Mouse (Mus musculus) natural killer cell, adult 2 months (primary cell): ENCODE results near the gene Eri2.

Experiments
- DNase-seq, 2 experiments: peaks; one replicate each; pipeline ENCODE4 v3.0.0; 2022; ENCODE audit warnings: low spot score in 2 of 2

The Eri2 gene

DNA sequence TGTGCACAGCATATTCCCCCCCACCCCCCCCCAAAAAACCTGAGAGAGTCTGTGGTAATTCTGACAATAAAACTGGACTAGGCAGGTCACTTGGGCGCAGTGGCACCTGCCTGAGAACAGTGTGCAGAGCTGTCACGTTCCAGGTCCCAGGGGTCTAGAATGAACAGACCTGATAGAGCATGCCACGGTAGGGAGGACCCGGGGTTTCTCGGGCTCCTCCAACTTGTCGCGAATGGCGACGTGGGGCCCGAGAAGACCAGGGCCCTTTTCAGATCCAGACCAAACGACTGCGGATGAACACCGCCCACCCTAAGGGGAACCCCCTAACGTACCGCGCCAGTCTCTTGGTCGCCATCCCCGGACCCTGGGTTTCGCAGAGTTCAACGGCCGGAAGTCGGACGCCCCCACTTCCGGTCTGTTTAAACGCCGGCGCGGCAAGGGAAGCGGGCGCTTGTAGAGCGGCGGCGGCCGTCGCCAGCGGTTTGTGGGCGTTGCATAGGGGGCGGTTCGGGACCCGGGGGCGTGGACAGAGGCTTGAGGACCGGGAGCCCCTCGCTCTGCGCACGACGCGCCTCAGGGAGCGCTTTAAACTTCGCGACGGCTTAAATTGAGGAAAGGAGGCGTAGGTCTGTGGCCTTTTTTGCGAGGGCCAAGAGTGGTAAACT, at the start of gene Eri2, which contains the start of gene Rexo5:
TSS of gene Eri2 (minus strand) at position 473 of the 665 bp plus-strand sequence.
TSS of gene Rexo5 (plus strand) at position 421 of the 665 bp plus-strand sequence.
- DNase-seq: peak; percentile 84 to 85

DNA sequence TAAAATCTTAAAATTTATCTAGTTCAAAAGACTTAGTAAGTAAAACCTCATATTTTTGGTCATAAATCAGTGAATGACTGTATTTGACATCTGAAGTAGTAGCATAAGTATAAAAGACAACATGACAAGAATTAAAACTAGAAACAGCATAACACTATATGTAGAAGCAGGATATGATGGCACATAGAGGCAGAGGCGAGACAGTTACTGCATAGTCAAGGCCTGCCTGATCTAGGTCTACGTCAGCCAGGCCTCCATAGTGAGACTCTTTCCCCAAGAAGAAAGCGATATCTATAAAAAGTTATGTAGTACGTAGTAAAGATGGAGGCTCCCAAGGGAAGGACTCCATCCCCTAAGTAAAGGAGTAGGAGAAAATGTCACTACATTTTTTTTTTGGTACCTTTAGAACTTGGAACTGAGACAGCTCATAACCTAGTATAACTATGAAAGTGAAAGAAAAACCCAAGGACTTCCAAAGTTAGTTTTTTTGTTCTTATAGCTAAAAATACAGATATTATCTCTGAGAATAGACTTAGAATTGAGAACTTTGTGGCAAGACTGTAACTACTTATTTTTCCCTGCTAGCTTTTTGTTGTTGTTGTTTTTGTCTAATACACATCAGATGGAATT, 48.1 kb upstream of the Eri2 start:
- no peak for DNase-seq

DNA sequence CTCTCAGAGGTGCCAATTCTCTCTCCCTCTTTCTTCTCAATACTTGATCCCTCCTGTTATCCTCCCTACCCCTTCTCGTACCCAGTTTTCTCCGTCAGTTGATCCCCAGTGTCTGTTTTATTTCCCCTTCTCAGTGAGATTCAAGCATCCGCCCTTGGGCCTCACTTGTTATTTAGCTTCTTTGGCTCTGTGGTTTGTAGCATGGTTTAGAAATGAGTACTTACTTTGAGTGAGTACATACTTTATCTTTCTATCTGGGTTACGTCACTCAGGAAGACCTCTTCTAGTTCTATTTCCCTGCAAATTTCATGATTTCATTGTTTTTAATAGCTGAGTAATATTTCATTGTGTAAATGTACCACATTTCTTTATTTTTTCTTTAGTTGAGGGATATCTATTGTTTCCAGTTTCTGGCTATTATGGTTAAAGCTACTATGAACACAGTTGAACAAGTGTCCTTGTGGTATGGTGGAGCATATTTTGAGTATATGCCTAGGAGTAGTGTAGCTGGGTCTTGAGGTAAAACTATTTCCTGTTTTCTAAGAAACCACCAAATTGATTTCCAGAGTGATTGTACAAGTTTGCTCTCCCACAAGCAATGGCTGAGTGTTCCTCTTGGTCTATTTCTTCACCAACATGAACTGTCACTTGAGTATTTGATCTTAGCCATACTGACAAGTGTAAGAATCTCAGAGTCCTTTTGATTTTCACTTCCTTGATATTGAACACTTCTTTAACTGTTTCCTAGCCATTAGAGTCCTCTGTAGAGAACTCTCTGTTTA, 42.3 kb upstream of the Eri2 start:
- DNase-seq: peak; percentile 34 to 46

DNA sequence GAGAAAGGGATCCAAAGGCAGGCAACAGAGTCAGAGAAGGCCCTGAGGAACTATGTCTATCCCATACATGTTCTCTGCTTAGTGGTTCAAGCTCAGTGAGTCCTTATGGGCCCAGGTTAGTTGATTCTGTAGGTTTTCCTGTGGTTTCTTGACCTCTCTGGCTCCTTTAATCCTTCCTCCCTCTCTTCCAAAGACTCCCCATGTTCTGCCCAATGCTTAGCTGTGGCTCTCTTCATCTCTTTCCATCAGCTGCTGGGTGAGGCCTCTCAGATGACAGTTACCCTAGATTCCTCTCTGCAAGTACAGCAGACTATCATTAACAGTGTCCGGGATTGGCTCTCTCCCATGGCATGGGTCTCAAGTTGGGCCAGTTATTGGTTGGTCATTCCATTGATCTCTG, 41.5 kb upstream of the Eri2 start:
- DNase-seq: no peak

DNA sequence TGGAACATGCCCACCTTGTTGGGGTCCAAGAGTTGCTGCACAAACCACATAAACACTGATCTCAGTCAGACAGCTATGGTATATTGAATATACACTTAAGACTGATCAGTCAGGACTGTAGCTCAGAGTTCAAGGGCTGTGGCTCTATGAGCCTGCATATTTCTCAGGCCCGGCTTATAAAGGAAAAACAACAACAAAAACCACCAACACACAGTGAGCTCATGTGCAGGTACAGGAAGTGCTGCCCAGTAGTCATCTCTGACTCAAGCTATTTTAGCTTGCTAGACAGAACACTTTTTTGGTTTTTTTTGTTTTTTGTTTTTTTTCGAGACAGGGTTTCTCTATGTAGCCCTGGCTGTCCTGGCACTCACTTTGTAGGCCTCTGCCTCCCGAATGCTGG, 14.9 kb upstream of the Eri2 start:
- no peak for DNase-seq

DNA sequence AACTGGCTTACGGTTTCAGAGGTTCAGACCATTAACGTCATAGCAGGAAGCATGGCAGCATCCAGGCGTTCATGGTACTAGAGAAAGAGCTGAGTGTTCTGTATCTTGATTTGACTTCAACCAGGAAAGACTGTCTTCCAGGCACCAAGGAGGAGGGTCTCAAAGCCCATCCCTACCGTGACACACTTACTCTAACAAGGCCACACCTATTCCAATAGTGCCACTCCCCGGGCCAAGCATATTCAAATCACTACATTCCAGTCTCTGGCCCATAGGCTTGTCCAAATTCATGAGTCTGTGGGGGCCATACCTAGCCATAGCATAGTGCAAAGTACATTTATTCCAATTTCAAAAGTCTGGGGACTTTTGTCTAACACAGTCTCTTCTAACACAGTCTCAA, 13.5 kb upstream of the Eri2 start:
- no peak for DNase-seq

DNA sequence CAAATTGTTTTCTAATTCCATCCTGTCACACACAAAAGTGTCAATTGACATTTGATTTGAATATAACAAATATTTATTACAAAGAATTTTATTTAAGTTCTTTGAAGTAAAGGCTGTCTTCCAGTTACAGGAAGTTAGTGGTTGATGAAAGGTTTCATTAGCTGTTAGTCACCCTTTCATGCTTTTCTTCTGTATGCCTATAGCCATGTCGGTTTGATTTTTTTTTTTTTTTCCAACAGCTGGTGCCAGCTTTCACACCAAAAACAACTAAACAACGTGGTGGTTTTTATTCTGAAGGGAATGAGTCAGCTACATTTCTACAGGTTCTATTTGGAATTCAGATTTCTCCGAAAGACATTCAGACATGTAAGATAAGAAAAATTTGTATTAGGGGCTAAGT, 7.1 kb upstream of the Eri2 start:
- no peak for DNase-seq

DNA sequence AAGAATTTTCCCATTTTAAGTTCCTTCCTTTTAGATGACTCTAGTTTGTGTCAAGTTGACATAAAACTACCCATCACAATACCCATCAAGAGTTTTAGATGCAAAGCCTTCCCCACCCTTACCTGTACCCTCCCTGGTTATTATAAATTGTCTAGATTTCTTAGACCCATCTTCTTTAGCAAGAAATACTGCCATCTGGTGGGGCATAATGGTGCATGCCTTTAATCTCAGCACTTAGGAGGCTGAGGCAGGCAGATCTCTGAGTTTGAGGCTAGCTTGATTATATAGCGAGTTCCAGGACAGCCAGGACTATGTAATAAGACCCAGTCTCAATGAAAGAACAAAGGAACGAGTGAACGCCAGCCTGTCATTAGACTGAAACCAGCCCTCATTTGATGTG, 6.6 kb upstream of the Eri2 start:
- DNase-seq: peak in 1 of 2 experiments; percentile 11

DNA sequence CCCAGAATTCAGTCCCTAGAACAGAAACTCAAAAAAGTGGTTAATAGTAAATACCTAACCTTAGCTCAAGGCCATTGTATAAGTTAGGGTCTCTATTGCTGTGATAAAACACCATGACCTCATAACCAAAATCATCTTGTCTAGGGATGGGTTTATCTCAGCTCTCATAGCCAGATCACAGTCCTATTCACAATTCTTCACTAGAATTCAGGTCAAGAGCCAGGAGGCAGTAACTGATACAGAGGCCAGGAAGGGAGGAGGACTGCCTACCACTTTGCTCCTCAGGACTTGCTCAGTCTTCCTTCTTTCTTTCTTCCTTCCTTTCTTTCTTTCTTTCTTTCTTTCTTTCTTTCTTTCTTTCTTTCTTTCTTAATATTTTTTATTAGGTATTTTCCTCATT, 1.5 kb upstream of the Eri2 start:
- no peak for DNase-seq

DNA sequence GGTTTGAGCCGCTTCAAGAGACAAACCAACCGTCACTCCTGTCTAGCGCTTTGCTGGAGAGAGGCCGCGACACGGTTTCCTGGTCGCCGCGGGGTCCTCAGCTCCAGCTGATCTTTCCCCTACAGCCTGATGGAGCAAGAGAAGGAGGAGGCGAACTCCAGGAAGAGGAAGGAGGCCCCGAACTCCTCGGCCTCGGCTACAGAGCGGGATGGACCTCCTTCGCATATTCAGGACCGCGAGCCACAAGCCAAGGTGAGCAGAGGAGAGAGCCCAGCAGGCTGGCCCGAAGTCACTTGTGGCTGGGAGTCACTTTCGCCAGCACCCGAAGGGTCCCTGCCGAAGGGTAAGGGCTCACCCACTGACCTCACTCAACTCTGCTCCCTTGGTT, 387 bp upstream of the Eri2 start:
- DNase-seq: no peak

DNA sequence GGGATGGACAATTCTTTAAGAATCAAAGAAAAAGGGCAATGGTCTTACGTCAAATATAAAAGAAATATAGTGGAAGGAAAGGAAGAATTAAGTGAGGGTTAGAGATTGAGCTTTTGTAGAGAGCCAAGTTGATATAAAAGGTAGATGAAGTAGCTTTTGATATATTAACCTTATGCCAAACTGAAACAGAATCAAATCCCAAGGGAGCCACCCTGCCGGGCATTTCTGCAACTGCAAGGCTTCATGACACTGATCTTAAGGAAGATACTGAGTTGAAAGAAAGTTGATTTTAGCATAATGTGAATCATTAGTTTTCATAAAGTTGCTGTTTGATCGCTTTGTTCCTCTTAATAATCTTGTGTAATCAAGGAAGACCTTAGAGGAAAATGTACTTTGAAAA, 4.8 kb downstream of the Eri2 start:
- DNase-seq: no peak

DNA sequence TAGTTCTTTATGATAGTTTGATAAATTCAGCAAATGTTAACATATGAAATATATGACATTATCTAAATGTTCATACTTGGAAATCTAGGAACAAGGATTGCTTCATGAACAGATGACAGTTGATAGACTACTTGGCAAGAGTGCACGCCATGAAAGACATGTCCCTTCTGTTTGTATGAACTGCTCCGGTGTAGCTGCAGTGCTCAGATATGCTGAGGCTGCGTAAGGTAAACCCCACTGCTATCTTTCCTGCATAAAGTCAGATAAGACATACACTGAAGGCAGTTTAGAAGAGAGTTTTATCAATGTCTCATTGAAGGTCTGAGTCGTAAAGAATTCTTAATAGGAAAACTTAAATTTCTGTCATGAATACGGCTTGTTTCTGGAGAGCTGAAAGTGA, 8.9 kb downstream of the Eri2 start:
- DNase-seq: no peak

DNA sequence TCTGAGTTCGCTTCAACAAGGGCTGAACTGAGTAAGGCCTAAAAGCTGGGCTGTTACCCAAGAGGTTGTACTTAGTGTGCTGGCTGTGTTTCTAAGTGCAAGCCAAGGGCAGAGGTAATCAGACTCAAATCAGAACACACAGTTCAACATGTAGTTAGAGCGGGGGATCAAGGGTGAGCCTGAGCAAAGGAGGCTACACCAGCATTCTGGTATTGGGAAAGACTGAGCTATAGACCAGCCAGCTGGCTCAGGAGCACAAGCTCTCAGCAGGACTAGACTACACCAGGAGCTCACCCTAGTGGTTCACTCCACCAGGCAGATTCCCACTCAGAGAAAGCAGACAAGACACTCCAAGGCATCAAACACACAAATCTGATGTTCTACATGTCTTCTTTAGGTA, 10.4 kb downstream of the Eri2 start:
- DNase-seq: no peak

DNA sequence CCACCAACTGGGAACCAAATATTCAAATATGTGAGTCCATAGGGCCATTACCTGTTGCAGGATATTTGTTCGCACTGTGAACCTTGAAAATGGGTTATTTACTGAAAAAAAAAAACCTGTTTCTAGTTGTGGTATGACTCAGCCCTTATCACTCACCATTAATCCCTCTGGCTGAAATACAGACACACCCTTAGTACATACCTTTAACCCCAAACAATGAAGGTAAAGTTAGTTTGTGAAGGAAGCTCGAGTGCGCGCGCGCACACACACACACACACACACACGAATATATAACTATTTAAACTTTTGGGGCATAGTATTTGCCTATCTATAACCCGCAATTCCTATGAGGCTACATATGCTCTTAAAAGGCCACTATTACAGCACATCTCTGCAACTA, 24.0 kb downstream of the Eri2 start:
- DNase-seq: no peak

DNA sequence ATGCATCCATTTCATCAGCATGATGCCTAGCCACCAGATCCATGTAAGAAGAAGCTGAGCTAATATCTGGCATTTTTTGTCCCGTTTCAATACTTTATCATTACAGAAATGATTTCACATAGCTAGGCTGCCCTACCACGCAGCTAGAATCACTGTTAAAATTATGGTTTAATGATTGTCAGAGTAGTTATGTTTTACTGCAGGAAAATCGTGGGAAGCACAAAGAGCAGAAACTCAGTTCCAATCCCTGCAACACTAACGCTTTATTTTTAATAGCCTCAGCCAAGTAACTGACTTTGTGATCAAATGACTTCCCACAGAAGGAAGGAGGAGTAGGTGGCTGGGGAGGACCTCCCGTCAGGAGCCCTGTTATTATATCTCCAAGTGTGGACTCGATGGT, 26.9 kb downstream of the Eri2 start:
- DNase-seq: no peak

DNA sequence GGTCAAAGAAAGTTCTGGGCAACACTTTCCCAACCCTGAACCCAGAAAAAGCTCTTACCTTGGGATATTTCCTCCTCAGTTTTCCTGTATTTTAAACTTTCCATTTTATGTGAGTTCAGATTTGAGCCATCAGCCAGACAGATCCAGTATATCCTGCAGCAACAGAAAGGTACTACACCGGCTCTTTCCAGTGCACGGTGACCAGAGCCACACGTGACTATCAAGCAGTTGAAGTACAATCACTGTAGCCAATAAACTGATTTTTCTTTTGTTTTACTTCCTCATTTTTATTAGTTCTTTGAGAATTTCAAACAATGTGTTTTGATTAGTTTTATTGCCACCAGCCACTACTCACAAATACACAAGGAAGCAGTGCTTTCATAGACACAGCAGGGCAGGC, 29.5 kb downstream of the Eri2 start:
- DNase-seq: no peak

DNA sequence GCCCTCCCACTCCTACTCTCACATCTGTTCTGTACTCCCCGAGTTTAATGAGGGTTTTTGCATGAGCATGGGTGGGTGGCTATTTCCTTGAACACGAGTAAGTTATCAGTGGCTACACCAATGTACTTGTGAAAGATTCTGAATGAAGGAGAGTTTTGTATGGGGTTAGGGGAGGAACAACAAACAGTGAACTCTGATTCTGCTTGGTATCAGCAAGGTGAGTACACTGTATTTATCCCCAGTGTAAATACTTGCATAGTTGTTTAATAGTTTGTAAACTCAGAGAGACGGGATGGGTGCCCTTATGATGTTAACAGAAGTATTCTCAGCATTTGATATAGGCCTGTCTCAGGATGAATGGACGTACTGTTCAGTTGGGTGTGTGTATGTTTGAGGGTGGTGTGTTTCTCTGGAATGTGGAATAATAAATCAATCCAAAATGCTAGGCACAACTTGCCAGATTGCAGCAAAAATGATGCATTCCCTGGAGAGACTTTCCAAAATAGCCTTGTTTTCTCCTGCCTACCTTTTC, 31.6 kb downstream of the Eri2 start:
- DNase-seq: no peak

DNA sequence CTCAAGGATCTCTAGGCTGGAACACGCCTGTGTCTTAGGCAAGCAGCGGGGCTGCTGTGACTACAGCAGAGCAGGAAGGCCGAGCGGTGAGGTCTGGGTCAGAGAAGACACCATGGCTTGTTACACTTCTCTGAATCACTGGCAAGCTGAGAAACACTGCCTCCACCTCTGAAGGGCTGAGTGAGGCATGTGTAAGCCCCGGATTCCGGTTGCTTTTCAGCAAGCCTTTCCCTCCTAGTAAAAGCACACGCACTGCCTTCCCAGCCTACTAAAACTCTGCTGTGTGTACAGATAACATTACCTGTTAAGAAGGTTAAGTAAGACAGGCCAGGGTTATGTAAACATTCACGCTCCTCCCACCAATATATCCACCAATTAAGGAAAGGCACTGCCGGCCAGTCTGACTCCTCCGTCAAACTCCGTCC, 33.3 kb downstream of the Eri2 start, which contains the start of gene Acsm3:
TSS of gene Acsm3 (plus strand) at position 397 of the 425 bp plus-strand sequence.
- no peak for DNase-seq

DNA sequence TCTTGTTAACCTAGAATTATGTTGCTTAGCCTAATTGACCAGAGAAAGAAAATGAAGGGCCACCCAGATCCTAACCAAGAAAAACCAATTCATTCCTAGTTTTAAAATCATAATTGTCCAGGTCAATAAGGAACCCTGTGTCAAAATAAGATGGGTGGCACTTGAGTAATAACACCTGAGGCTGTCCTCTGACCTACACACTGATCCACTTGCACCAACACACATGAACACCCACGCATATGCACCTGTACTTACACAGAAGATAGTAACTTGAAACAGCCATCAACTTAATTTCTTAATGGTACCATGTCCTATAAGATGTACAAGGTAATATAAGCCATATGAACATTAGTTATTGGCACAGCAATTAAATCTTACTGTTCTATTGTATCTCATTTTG, 40.2 kb downstream of the Eri2 start:
- no peak for DNase-seq

DNA sequence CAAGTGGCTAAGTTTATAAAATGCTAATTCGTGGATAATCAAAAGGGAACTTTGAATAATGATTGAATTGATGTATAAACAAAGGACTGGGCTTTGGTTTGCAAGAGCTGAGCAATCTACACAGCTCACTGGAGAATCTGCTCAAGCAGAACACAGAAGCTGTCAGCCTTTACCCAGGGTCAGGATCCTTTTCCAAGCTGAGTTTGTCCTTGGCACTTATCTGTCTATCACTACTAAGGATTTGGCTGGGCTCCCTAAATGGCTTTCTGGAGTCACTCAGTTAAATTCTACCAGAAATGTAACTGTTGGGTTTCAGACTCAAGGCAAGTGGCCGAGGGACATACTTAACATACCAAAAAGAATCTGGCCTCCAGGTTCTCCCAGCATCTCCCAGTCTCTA, 43.9 kb downstream of the Eri2 start:
- no peak for DNase-seq

DNA sequence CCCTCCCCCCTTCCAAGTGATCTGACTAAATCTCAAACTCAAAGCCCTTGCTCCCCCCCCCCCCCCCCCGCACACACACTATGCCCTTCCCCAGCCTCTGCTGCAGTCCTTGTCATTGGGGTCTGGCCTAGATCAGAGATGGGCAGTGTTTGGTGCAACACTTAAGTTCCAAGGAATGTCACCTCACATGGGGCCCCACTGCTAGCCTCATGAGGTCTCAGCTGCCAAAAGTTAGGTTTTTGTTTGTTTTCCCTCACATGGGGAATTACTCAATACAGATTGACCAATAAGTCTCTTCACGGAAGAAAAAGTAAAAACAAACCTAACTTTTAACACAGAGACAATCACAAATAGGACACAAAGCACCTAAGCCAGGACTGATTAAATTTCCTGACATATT, 45.1 kb downstream of the Eri2 start:
- DNase-seq: no peak

DNA sequence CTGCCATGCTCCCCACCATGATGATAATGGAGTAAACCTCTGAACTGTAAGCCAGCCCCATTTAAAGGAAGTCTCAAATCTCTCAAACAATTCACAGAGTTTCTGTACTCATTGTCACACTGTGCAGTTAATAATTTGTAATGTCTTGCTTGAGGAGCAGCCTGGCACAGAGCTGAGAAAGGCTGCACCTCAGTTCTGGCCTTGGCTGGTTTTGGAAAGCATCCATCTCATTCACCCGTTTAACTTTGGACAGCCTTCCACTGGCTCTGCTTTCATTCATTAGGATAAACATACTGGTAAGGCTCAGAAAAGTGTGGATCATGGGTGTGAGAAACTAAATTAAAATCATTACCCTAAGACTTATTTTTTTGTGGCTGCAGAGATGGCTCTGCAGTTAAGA, 48.0 kb downstream of the Eri2 start:
- no peak for DNase-seq

DNA sequence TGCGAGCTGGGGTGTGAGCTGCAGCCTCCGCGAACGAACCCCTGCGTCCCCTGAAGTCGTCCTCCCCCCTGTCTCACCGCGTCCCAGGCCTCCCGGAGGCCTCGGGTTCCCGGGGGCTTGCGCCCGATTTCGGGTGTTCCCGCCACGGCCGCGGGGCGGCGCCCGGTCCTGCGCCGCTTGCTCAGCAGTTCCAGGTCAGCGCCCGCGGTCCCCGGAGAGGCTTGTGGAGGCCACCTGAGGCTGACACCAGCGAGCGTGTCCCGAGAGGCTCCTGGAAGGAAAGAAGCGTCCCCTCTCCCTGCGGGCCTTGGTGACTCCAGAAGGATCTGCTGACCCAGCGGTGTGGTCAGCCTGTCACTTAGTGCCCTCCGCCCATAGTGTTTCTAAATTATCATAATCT, 49.5 kb downstream of the Eri2 start:
- DNase-seq: no peak
